Mouse (Mus musculus) neural tube, embryonic 15.5 days (tissue): ENCODE measurements around the gene Shc1. TPM values are rescaled to one million over a fixed set of nuclear protein-coding genes. Genes with fewer than 3 reads are reported as not detected.
A peak's percentile ranks its signal among the peaks of the same experiment; 100 is the strongest.

Experiments
- ATAC-seq: fragments of 200-750 bp; cut with Nextera tagmentation; 2 replicates; pipeline ENCODE4 v1.8.0; 2017; ENCODE audit warnings: mild to moderate bottlenecking, moderate TSS enrichment, moderate library complexity; ENCODE audit not compliant: low FRiP score
- H3K27ac ChIP-seq: fragments of 300-500 bp; sonication (generic); replicated peaks from 2 replicates; pipeline ENCODE4 v1.5.1; 2015; ENCODE audit warnings: mild to moderate bottlenecking, inconsistent platforms
- H3K27me3 ChIP-seq: fragments of 300-500 bp; sonication (generic); replicated peaks from 2 replicates; pipeline ENCODE4 v1.6.1; 2015; ENCODE audit warnings: inconsistent platforms
- H3K36me3 ChIP-seq: fragments of 300-500 bp; sonication (generic); 2 replicates; pipeline ENCODE4 v1.6.1; 2015; ENCODE audit warnings: inconsistent platforms
- H3K4me1 ChIP-seq: fragments of 300-500 bp; sonication (generic); 2 replicates; pipeline ENCODE4 v1.6.1; 2015; ENCODE audit warnings: inconsistent platforms
- H3K4me2 ChIP-seq: fragments of 300-500 bp; sonication (generic); 2 replicates; pipeline ENCODE4 v1.6.1; 2015; ENCODE audit warnings: inconsistent platforms, mild to moderate bottlenecking, moderate library complexity
- H3K4me3 ChIP-seq: fragments of 300-500 bp; sonication (generic); replicated peaks from 2 replicates; pipeline ENCODE4 v1.5.1; 2015; ENCODE audit warnings: mild to moderate bottlenecking, inconsistent platforms
- H3K9ac ChIP-seq: fragments of 300-500 bp; sonication (generic); replicated peaks from 2 replicates; pipeline ENCODE4 v1.6.1; 2015; ENCODE audit warnings: mild to moderate bottlenecking, inconsistent platforms
- H3K9me3 ChIP-seq: fragments of 300-500 bp; sonication (generic); replicated peaks from 2 replicates; pipeline ENCODE4 v1.6.1; 2016; ENCODE audit warnings: inconsistent platforms
- WGBS: fragments of 180-500 bp; shearing (Covaris S2); methylation state at CpG from one replicate; pipeline ENCODE4 v1.1.7; 2015; ENCODE audit warnings: mixed read lengths; 5-methylcytosine and 5-hydroxymethylcytosine counted together
- polyA plus RNA-seq: library from polyadenylated mRNA; unstranded; fragments of >200 nt; fragmentation: Nextera tagmentation; extraction: Ambion mirVana; gene quantifications from 2 replicates; pipeline ENCODE4 v1.2.1, GENCODE M21; 2015

Shc1 gene
- polyA plus RNA-seq, 1 experiment from 2014 or later, result 22.0 TPM

DNA sequence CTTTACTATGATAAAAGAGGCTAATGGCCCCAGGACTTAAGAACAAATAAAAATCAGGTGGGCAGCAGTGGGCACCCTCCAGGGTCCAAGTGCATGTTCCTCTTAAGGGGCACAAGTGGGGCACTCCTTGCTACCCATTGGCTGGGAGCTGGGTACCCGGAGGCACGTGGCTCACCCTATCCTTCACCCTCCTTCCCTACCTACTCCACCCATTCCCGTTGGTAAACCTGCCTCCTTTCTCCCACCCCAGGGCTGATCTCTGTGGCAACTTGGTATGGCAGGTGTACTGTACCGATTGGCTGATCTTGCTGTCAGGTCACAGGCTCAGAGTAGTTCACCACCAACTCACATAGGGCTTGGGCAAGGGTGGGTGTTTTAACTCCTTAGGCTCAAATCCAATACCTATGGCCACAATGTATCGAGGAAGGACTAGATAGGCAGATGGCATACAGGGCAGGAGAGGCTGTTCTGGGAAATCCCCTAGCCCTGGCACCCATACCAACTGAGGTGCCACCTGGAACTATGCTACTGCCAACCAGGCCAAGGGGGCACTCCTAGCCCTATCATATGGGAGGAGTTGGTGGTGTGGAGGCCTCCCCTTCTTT, 34.5 kb upstream of the Shc1 start:
- Histone ChIP-seq H3K36me3 (no peaks in the 10 kb centered on the region), H3K27ac (no peak overlapping the region), H3K4me1 (peaks cover 10% of the 10 kb centered on the region), H3K9me3 (no peaks in the 10 kb centered on the region), H3K4me2 (no peak overlapping the region), H3K9ac (no peak overlapping the region), H3K27me3 (no peaks in the 10 kb centered on the region), H3K4me3 (no peak overlapping the region)
- WGBS, result 83% methylated on average over 5 of the region's 5 CpGs
- ATAC-seq, result no peak

DNA sequence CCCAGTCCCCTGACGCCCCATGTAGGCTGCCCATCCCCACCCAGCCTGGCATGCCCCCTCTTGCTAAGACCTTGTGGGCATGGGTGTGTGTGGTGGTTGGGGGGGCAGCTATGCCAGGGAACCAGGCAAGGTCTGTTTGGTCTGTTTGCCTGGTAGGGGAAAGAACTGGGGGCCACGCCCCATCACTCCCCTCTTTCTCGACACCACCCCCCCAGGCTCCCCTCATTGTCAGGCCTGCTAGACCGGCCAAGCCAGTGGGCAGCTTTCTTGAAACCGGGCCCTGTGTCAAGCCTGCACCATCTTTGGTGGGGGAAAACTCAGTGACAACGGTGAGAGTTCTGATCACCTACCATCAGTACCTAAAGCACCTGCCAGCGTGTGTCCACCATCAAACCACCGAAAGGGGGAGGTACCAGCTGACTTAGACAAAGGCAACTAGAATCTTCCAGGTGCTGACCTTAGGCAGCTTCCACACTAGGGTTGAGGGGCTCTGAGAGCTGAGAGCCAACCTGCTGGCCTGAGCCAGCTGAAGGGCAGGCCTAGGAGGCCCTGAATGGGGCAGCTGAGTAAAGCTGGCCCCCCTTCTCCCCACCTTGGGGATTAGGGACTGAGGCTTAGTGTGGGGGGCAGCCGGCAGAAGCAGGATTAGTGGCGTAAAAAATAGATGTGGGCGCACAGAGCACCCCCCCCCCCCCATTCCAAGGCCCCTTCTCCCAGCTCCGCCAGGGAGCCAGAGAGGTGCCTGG, 33.7 kb upstream of the Shc1 start:
- Histone ChIP-seq H3K4me3 (no peak overlapping the region), H3K36me3 (no peaks in the 10 kb centered on the region), H3K27me3 (no peaks in the 10 kb centered on the region), H3K9ac (no peak overlapping the region), H3K27ac (no peak overlapping the region), H3K4me1 (peaks cover 6% of the 10 kb centered on the region; the same call in 1 of the 2 replicates), H3K4me2 (no peak overlapping the region), H3K9me3 (no peaks in the 10 kb centered on the region)
- ATAC-seq, result no peak
- 81% methylated on average over 12 of the region's 12 CpGs for WGBS

DNA sequence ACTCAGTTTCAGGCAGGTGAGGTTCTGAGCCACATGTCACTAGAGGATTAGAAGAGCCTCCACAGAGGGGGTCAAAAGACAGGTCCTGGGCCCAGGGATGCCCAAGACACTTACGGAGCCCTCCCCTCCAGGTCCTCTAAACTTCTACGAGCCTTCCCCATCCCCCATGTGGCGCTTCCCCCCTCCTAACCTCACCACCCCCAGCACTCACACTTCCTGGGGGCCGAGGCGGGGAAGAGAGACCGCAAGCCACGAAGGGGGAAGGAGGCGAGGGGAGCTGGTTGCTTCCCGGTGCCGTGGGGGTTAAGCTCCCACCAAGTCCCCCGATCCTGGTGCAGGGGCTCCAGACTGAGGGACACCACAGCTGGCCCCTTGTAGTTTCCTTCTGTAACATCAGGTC, 32.8 kb upstream of the Shc1 start:
- Histone ChIP-seq H3K27me3 (no peaks in the 10 kb centered on the region), H3K9me3 (no peaks in the 10 kb centered on the region), H3K36me3 (no peaks in the 10 kb centered on the region), H3K4me3 (no peak overlapping the region), H3K4me2 (no peak overlapping the region), H3K9ac (no peak overlapping the region), H3K4me1 (peaks cover 10% of the 10 kb centered on the region), H3K27ac (no peak overlapping the region)
- WGBS, result 56% methylated on average over 11 of the region's 11 CpGs
- no peak for ATAC-seq

DNA sequence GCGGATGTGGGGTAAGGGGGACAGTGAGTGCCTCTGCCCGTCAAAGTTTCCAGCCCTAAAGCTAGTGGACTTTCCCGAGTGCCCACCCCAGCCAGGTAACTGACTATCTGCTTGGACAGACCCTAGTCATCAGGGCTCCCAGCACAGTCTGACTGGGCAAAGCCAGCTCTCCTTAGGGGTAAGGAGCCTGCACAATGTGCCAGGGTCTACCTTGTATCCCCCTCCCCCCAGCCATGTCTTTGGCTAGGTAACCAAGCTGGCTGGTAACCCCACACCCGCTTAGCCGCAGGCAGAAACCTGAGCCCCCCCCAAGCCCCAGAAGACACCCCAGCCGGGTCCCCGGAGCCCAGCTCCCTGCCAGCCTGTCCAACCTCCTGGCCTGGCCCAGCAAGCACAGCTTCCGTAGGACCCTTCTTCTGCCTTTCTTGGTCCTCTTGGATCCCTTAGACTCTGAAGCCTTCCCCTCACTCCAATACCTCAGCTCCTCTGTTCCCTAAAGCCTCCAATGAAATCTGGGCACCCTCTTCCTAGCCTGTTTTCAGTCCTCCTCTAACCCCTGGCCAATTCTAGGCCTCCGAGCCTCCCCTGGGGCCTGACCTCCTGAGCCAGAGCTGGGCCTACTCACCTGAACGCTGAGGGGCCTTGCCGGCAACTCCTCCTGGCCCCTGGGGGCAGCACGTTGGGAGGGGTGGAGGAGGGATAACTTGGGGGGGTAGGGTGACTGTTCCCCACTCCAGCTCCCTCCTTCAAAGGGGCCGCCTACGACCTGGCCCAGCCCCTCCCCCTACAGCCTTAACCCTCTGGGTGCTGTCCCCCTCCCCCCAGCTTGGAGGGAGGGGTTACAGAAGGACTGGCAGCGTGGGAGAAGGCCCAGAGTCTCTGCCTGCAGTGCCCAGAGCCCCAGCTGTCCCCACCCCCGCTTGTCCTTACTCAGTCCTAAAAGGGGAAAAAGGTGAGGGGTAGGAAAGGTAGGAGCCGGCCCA, 31.5 kb upstream of the Shc1 start:
- H3K27me3 ChIP-seq, result no peaks in the 10 kb centered on the region
- H3K36me3 ChIP-seq, result no peaks in the 10 kb centered on the region
- no peak overlapping the region for H3K4me3 ChIP-seq
- H3K4me1 ChIP-seq, result peaks cover 22% of the 10 kb centered on the region
- H3K9me3 ChIP-seq, result no peaks in the 10 kb centered on the region
- WGBS, result 58% methylated on average over 17 of the region's 17 CpGs
- no peak overlapping the region for H3K4me2 ChIP-seq
- ATAC-seq, result no peak
- H3K27ac ChIP-seq, result no peak overlapping the region
- no peak overlapping the region for H3K9ac ChIP-seq

DNA sequence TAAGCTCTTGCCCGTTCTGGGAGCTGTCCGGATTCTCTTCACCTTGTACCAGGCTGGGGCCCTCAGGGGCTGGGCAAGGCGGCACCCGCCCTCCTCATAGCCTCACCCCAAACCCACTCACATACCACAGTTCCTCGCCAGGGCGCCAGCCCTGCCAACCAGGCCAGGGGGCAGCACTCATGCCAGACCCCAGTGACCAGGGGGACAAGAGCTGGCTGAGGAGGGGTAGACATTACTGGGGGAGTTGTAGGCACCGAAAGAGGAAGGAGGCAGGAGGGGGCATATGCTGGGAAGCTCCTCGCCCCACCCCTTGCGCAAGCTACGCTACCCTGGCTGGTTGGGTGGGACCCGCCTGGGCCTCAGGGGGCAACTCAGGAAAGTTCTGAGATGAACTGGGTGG, 30.6 kb upstream of the Shc1 start:
- H3K27me3 ChIP-seq, result peaks cover 1% of the 10 kb centered on the region; the same call in 1 of the 2 replicates
- WGBS, result 80% methylated on average over 11 of the region's 11 CpGs
- no peak overlapping the region for H3K4me3 ChIP-seq
- no peaks in the 10 kb centered on the region for H3K36me3 ChIP-seq
- H3K4me2 ChIP-seq, result no peak overlapping the region
- H3K27ac ChIP-seq, result no peak overlapping the region; the same call in 1 of the 2 replicates
- ATAC-seq, result no peak
- no peaks in the 10 kb centered on the region for H3K9me3 ChIP-seq
- no peak overlapping the region for H3K9ac ChIP-seq
- peaks cover 31% of the 10 kb centered on the region for H3K4me1 ChIP-seq

DNA sequence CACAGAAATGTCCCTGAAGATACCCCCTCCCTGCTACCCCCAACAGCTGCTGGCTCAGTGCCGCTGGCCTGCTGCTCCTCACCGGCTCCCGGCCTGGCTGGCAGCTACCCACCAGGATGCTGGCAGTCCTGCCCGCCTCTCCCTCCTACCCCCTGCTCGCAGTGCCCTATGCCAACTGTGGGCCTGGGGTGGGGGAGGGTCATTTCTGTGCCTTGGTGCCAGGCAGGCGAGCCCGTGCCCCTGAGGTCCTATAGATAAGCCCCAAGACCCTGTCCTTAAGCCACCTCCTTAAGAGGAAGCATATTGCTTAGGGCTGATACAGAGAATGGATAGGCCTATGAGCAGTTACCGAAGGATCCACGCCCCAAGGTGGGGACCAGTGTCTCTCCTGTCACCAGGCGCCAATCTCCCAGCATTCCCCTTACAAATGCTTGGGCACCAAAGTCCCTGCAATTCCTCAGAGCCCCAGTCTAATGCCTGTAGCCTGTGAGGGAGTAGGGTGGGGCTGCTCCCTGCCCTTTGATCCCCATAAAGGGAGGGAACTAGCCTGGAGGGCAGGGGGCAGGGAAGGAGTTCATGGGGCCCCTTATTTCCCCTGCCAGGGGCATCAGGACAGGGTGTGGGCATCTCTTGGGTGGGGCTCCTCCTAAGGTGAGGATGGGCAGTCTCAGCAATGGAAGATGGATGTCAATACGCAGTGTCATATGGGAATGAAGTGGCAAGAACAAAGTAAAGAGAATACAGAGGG, 29.9 kb upstream of the Shc1 start:
- H3K27ac ChIP-seq, result no peak overlapping the region
- no peaks in the 10 kb centered on the region for H3K9me3 ChIP-seq
- no peak overlapping the region for H3K9ac ChIP-seq
- H3K4me1 ChIP-seq, result peaks cover 36% of the 10 kb centered on the region
- H3K36me3 ChIP-seq, result no peaks in the 10 kb centered on the region
- peak; percentile 18; the same call in 1 of the 2 replicates for ATAC-seq
- no peak overlapping the region for H3K4me2 ChIP-seq
- WGBS, result 57% methylated on average over 10 of the region's 11 CpGs
- H3K4me3 ChIP-seq, result no peak overlapping the region
- H3K27me3 ChIP-seq, result peaks cover 5% of the 10 kb centered on the region; the same call in 1 of the 2 replicates

DNA sequence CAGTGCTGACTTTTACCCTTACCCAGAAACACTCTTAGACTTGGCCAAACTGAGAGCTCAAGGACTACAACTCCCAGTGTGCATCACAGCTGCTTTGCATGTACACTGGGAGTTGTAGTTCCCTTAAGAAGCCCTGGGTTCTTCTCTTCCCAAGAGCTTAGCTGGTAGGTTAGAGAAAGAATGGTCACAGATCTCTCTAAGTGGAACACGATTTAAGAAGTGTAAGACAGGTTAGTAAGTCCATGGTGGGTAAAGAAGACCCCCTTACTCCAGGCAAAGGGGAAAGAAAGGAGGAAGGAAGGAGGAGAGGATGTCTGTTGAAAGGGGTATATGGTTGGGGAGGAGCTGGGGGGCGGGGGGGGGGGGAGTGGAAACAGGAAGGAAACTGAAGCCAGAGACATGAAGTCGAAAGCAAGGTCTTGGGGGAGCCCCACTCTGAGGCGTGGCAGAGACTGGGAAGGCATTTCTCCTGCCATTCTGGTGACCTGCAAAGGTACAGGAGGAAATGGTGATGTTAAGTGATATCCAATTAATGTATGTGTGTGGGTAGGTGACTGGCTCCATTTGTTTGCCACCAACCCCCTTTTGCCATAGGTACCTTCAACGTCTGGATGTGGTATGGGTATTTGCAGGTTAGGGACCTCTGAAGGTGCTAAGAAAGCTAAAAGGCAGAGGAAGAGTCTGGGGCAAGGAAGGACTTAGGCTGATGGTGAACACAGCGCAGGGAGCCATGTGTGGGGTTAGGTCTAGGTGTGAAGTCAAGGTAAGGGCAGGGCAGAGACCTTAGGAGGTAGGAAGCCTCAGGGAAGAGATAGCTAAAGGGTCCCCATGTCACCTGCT, 29.1 kb upstream of the Shc1 start:
- no peak for ATAC-seq
- Histone ChIP-seq H3K9ac (no peak overlapping the region), H3K4me3 (no peak overlapping the region), H3K9me3 (no peaks in the 10 kb centered on the region), H3K36me3 (no peaks in the 10 kb centered on the region), H3K4me2 (no peak overlapping the region), H3K4me1 (peaks cover 44% of the 10 kb centered on the region), H3K27ac (no peak overlapping the region), H3K27me3 (peaks cover 8% of the 10 kb centered on the region; the same call in 1 of the 2 replicates)
- WGBS, result 67% methylated on average over 6 of the region's 6 CpGs

DNA sequence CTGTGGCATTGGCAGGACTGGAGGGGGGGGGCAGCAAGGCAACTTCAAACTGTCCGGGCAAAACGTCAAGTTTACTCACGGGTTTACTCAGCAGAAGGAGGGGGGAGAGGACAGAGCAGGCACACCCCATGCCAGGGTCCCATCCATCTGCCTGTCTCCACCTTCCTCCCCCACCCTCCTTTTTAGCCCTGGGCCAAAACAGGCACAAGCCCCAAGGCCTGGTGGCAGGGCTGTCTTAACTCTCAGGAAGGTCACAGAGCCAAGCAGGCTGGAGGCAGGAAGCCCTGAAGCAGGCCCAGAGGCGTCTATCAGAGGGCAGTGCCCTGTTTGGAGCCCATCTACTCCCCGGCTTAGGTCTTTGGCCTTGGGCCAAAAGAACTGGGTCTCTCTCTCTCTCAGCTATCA, 28.1 kb upstream of the Shc1 start:
- Histone ChIP-seq H3K27me3 (peaks cover 13% of the 10 kb centered on the region), H3K4me1 (peaks cover 54% of the 10 kb centered on the region), H3K36me3 (no peaks in the 10 kb centered on the region), H3K27ac (no peak overlapping the region), H3K4me2 (no peak overlapping the region), H3K4me3 (no peak overlapping the region), H3K9me3 (no peaks in the 10 kb centered on the region), H3K9ac (no peak overlapping the region)
- 43% methylated on average over 4 of the region's 5 CpGs for WGBS
- ATAC-seq, result no peak

DNA sequence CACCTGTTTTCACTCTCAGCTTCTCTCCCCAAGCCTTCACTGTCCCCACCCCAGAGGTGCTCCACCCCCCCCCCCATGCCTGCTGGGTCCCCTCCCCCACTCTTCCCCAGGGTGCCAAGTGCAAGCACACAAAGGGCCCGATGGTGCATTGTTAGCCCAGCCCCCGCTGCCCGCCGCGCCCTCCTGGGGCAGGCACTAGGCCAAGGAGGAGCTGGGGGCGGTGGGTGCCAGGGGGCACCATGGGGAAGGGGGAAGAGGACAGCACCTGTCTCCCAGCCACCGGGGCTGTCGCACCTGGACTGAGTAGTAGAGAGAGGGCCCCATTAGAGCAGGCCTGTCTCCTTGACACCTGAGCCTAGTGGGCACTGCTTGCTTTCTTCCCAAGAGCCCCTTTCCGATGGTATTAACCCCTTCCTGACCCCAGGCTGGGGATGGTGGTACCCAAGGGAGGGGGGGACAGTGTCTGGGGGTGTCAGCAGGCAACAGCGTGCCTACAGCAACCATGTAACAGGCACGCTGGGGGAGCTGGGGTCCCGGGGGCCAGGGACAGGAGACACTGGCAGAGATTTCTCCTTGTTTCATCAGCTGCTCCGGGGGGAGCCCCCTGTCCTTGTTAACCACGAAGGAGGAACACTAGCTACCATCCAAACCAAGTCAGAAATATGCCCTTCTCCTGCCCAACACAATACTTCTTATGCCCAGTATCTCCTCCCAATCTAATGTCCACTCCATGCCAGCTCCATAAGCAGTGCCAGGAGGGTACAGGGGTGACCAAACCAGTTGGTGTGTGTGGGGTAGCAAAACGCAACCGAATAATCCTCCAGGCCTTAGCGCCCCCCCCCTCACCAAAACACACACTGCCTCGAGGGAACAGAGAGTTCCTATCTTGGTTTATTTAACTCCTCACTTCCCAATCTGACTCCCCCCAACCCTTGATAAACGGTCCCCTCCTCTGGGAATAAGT, 27.3 kb upstream of the Shc1 start:
- Histone ChIP-seq H3K4me2 (peak overlapping the region; percentile 97), H3K4me1 (peaks cover 63% of the 10 kb centered on the region), H3K9me3 (no peaks in the 10 kb centered on the region), H3K27me3 (peaks cover 19% of the 10 kb centered on the region), H3K27ac (no peak overlapping the region), H3K9ac (peak overlapping the region; percentile 52), H3K4me3 (peak overlapping the region; percentile 48), H3K36me3 (no peaks in the 10 kb centered on the region)
- ATAC-seq, result no peak
- WGBS, result 13% methylated on average over 18 of the region's 19 CpGs
